Comparison of ENCODE assay signal across 25 mouse cellular contexts in genomic region chr2:79060320-79060719, GRCm38 (mm10).
DNase-seq lines count a peak whose midpoint lies in the region; ATAC-seq and TF ChIP-seq lines count a peak whose summit lies in the region.
"Had no signal": no experiment of that assay in that cellular context is flagged by ENCODE, and none has a peak within 500 bp of the region (broad histone marks: within the 10 kb centered on the region; RNA-seq: fewer than 3 reads in every experiment).

No protein-coding gene starts in this region.

- no peak for TF ChIP-seq CTCF in CH12.LX (conservative IDR thresholded peaks at IDR 0.05 in 1 of 2, IDR thresholded peaks at IDR 0.05 in 1 of 2; ENCODE audit: low read depth in 2 of 2, low read length in 2 of 2)

- peak; percentile 32 for TF ChIP-seq RAD21 in CH12.LX (IDR thresholded peaks at IDR 0.05; ENCODE audit: low read depth, low read length)

- no peaks in the 10 kb centered on the region for H3K36me3 ChIP-seq in CH12.LX (replicated peaks in 1 of 2; ENCODE audit: control insufficient read depth in 1 of 2, insufficient read depth in 1 of 2, low read length in 1 of 2)
- H3K36me3 ChIP-seq: embryonic facial prominence, embryonic 13.5 days; forebrain, embryonic 12.5 days; heart, embryonic 10.5 days; hindbrain, embryonic 15.5 days had no signal

- peak; percentile 23 for DNase-seq in lung, postnatal 36 days
- DNase-seq in lung, postnatal 25 days (ENCODE audit: low spot score), result no peak
- DNase-seq in CH12.LX (ENCODE audit: extremely low read depth), result peak; percentile 97
- no peak for DNase-seq in yolk sac, embryonic 10.5 days (ENCODE audit: low spot score)
- DNase-seq in retina, postnatal 1 day, result no peak
- DNase-seq in gastrocnemius, postnatal 25 days, result no peak
- DNase-seq: adrenal gland, postnatal 36 days; cerebellum, adult 11 months; embryo, embryonic 11 days; heart, postnatal 4 days; kidney, adult 2 months; layer of hippocampus, postnatal 36 days; lung, adult 18-20 months; lung, postnatal 4 days; right cerebral cortex, postnatal 25 days; thymus, postnatal 25 days had no signal

- H3K27me3 ChIP-seq in CH12.LX (replicated peaks), result no peaks in the 10 kb centered on the region
- H3K27me3 ChIP-seq: embryonic facial prominence, embryonic 13.5 days; forebrain, embryonic 12.5 days; hindbrain, embryonic 15.5 days had no signal

- H3K9me3 ChIP-seq in CH12.LX (replicated peaks; ENCODE audit: low read length), result no peaks in the 10 kb centered on the region
- H3K9me3 ChIP-seq: embryonic facial prominence, embryonic 13.5 days; forebrain, embryonic 12.5 days; heart, embryonic 10.5 days; hindbrain, embryonic 15.5 days had no signal

- peak; percentile 71 to 82 for ATAC-seq in hematopoietic stem cell, adult 5-6 weeks (replicated peaks in 1 of 2; ENCODE audit: insufficient read depth in 1 of 2, low FRiP score in 2 of 2, low TSS enrichment in 1 of 2, low read depth in 1 of 2, poor library complexity in 2 of 2, severe bottlenecking in 2 of 2)
- peak; percentile 80 for ATAC-seq in neutrophil, adult 5-6 weeks (ENCODE audit: extremely low read depth, insufficient number of reproducible peaks, low FRiP score, poor library complexity, severe bottlenecking)

- in situ Hi-C loops in CH12.LX (cut with MboI; ENCODE audit: low pct_ligation_motif_present, low pct_unique_long_range_greater_than_20kb, low sequenced_read_pairs), result loop anchor here (5.0 kb wide), 1 partner anchor 98 kb away; no protein-coding TSS in a partner anchor

- peaks cover 38 to 90% of the 10 kb centered on the region in 2 experiments for H3K4me1 ChIP-seq in CH12.LX (ENCODE audit: control insufficient read depth in 1 of 2, insufficient read depth in 2 of 2)
- H3K4me1 ChIP-seq: heart, embryonic 10.5 days had no signal

- peak; percentile 37; the same call in 1 of the 2 replicates for TF ChIP-seq POLR2A in CH12.LX (IDR thresholded peaks at IDR 0.05; ENCODE audit: low read depth, low read length)

- TF ChIP-seq EP300 in CH12.LX (IDR thresholded peaks at IDR 0.05; ENCODE audit: low read length), result peak; percentile 89

- dilution Hi-C loops in CH12.LX (cut with MboI; ENCODE audit: extremely low pct_ligation_motif_present, extremely low pct_unique_long_range_greater_than_20kb, low sequenced_read_pairs), result no loop called here

- H3K4me2 ChIP-seq in CH12.LX (ENCODE audit: insufficient read depth, low read depth, poor library complexity, severe bottlenecking), result peak overlapping the region; percentile 63; the same call in 1 of the 2 replicates
- H3K4me2 ChIP-seq: embryonic facial prominence, embryonic 13.5 days; forebrain, embryonic 12.5 days; hindbrain, embryonic 15.5 days; midbrain, embryonic 11.5 days had no signal

- H3K4me3 ChIP-seq in CH12.LX (replicated peaks in 1 of 3; ENCODE audit: low read depth in 2 of 3, low read length in 2 of 3, poor library complexity in 1 of 3), result no peak overlapping the region
- H3K4me3 ChIP-seq: embryonic facial prominence, embryonic 13.5 days; erythroblast, embryonic 14.5 days; forebrain, embryonic 12.5 days; heart, embryonic 10.5 days; hindbrain, embryonic 15.5 days had no signal

- H3K79me2 ChIP-seq in CH12.LX (replicated peaks; ENCODE audit: control insufficient read depth, extremely low read depth, insufficient read depth, poor library complexity, severe bottlenecking), result no peaks in the 10 kb centered on the region

- H3K9ac ChIP-seq in CH12.LX (ENCODE audit: insufficient read depth, low read depth), result peak overlapping the region; percentile 77
- H3K9ac ChIP-seq: embryonic facial prominence, embryonic 13.5 days; forebrain, embryonic 12.5 days; hindbrain, embryonic 15.5 days had no signal

- H3K27ac ChIP-seq in CH12.LX (ENCODE audit: insufficient read depth, low read depth), result peak overlapping the region; percentile 80
- H3K27ac ChIP-seq: embryonic facial prominence, embryonic 13.5 days; heart, embryonic 10.5 days; kidney, postnatal 0 days had no signal

TF ChIP-seq in CH12.LX, 34 proteins besides CTCF, POLR2A, EP300 and RAD21:
- 0 out of 2 replicates have a peak, but pooled peaks have one; percentile 40 for TF ChIP-seq RCOR1 (conservative IDR thresholded peaks at IDR 0.05; ENCODE audit: low read depth, low read length)
- no peak for TF ChIP-seq POLR2AphosphoS2 (IDR thresholded peaks at IDR 0.05; ENCODE audit: low read depth, low read length)
- no peak for TF ChIP-seq NELFE (IDR thresholded peaks at IDR 0.05; ENCODE audit: low read depth, low read length)
- no peak for TF ChIP-seq MAZ (IDR thresholded peaks at IDR 0.05; ENCODE audit: low read depth, low read length)
- no peak; the same call in 1 of the 2 replicates for TF ChIP-seq E2F4 (IDR thresholded peaks at IDR 0.05; ENCODE audit: insufficient replicate concordance, low read depth, low read length)
- peak; percentile 79 for TF ChIP-seq KAT2A (IDR thresholded peaks at IDR 0.05; ENCODE audit: insufficient replicate concordance, low read length)
- no peak for TF ChIP-seq GABPA (IDR thresholded peaks at IDR 0.05; ENCODE audit: insufficient replicate concordance, low read depth, low read length)
- peak; percentile 28; the same call in 1 of the 2 replicates for TF ChIP-seq JUN (IDR thresholded peaks at IDR 0.05; ENCODE audit: insufficient read depth, low read depth, low read length)
- no peak; the same call in 1 of the 2 replicates for TF ChIP-seq CHD2 (IDR thresholded peaks at IDR 0.05; ENCODE audit: low read length)
- TF ChIP-seq MXI1 (IDR thresholded peaks at IDR 0.05; ENCODE audit: low read depth, low read length), result no peak; the same call in 1 of the 2 replicates
- TF ChIP-seq HCFC1 (IDR thresholded peaks at IDR 0.05; ENCODE audit: low read depth, low read length), result 0 out of 2 replicates have a peak, but pooled peaks have one; percentile 28
- TF ChIP-seq UBTF (IDR thresholded peaks at IDR 0.05; ENCODE audit: low read depth, low read length), result no peak
- TF ChIP-seq BHLHE40 (IDR thresholded peaks at IDR 0.05; ENCODE audit: low read depth, low read length), result peak; percentile 97
- peak; percentile 93 for TF ChIP-seq IRF4 (IDR thresholded peaks at IDR 0.05; ENCODE audit: low read depth, low read length)
- TF ChIP-seq MAX (IDR thresholded peaks at IDR 0.05; ENCODE audit: low read length), result peak; percentile 92
- TF ChIP-seq MAFK (IDR thresholded peaks at IDR 0.05; ENCODE audit: insufficient replicate concordance, low read length), result no peak
- TF ChIP-seq MYC (IDR thresholded peaks at IDR 0.05; ENCODE audit: low read depth, low read length), result peak; percentile 99
- TF ChIP-seq PAX5 (IDR thresholded peaks at IDR 0.05; ENCODE audit: low read length), result no peak
- TF ChIP-seq ZMIZ1 (IDR thresholded peaks at IDR 0.05; ENCODE audit: low read depth, low read length), result 0 out of 2 replicates have a peak, but pooled peaks have one; percentile 0
- TF ChIP-seq CHD1 (IDR thresholded peaks at IDR 0.05; ENCODE audit: low read depth, low read length), result no peak
- no peak for TF ChIP-seq USF2 (conservative IDR thresholded peaks at IDR 0.05; ENCODE audit: low read depth, low read length)
- no peak for TF ChIP-seq ZKSCAN1 (IDR thresholded peaks at IDR 0.05; ENCODE audit: borderline replicate concordance, low read depth, low read length)
- peak; percentile 41 for TF ChIP-seq SMC3 (IDR thresholded peaks at IDR 0.05; ENCODE audit: low read depth, low read length)
- peak; percentile 95 for TF ChIP-seq ETS1 (conservative IDR thresholded peaks at IDR 0.05; ENCODE audit: low read depth, low read length)
- TF ChIP-seq ELF1 (IDR thresholded peaks at IDR 0.05; ENCODE audit: low read depth, low read length), result no peak
- TF ChIP-seq MEF2A (IDR thresholded peaks at IDR 0.05; ENCODE audit: borderline replicate concordance, low read depth, low read length), result peak; percentile 89
- peak; percentile 77 for TF ChIP-seq TCF12 (IDR thresholded peaks at IDR 0.05; ENCODE audit: low read depth, low read length)
- no peak for TF ChIP-seq USF1 (IDR thresholded peaks at IDR 0.05; ENCODE audit: low read depth, low read length)
- peak; percentile 88 for TF ChIP-seq TBP (conservative IDR thresholded peaks at IDR 0.05; ENCODE audit: low read depth, low read length)
- no peak for TF ChIP-seq ZC3H11A (IDR thresholded peaks at IDR 0.05; ENCODE audit: low read depth, low read length)
- no peak for TF ChIP-seq SIN3A (IDR thresholded peaks at IDR 0.05; ENCODE audit: low read length)
- no peak; the same call in 1 of the 2 replicates for TF ChIP-seq ZNF384 (IDR thresholded peaks at IDR 0.05; ENCODE audit: low read depth, low read length)
- no peak; the same call in 1 of the 2 replicates for TF ChIP-seq JUND (conservative IDR thresholded peaks at IDR 0.05; ENCODE audit: low read depth, low read length)
- no peak for TF ChIP-seq NRF1 (IDR thresholded peaks at IDR 0.05; ENCODE audit: low read depth, low read length)

Comparison
In these comparisons a context has a peak if more than half of its experiments do, and no peak if none do; other contexts are left out.
1. DNase-seq: peak in lung, postnatal 36 days (single experiment) and CH12.LX (single experiment); none in lung, postnatal 25 days (single experiment), yolk sac, embryonic 10.5 days (single experiment), retina, postnatal 1 day (single experiment) and gastrocnemius, postnatal 25 days (single experiment).